Mouse (Mus musculus): ENCODE results near the gene Ippk.

Ippk gene

GRCm38 (mm10) chr13:49420754-49421605, at the start of gene Ippk:
Gene Ippk (plus strand): TSS chr13:49421249.
- peak; percentile 98 for DNase-seq (ENCODE audit: low spot score in 2 of 2)

GRCm38 (mm10) chr13:49371428-49371899, 49.6 kb upstream of the Ippk start:
- DNase-seq (ENCODE audit: low spot score in 2 of 2): peak in 1 of 2 experiments; percentile 44

- DNase-seq (ENCODE audit: low spot score in 2 of 2): no peak
Observed at GRCm38 (mm10) chr13:49372370-49373060, 48.5 kb upstream of the Ippk start.

- no peak for DNase-seq (ENCODE audit: low spot score in 2 of 2)
Observed at GRCm38 (mm10) chr13:49374304-49374703, 46.7 kb upstream of the Ippk start.

- DNase-seq (ENCODE audit: low spot score in 2 of 2): no peak
Observed at GRCm38 (mm10) chr13:49374730-49375129, 46.3 kb upstream of the Ippk start.

- no peak for DNase-seq (ENCODE audit: low spot score in 2 of 2)
Observed at GRCm38 (mm10) chr13:49377608-49378007, 43.4 kb upstream of the Ippk start.

GRCm38 (mm10) chr13:49379301-49379700, 41.7 kb upstream of the Ippk start:
- DNase-seq (ENCODE audit: low spot score in 2 of 2): no peak

GRCm38 (mm10) chr13:49381230-49381629, 39.8 kb upstream of the Ippk start:
- peak; percentile 79 to 92 for DNase-seq (ENCODE audit: low spot score in 2 of 2)

- DNase-seq (ENCODE audit: low spot score in 2 of 2): no peak
Observed at GRCm38 (mm10) chr13:49382997-49383396, 38.1 kb upstream of the Ippk start.

- DNase-seq (ENCODE audit: low spot score in 2 of 2): no peak
Observed at GRCm38 (mm10) chr13:49384751-49385463, 36.1 kb upstream of the Ippk start.

- peak; percentile 43 to 74 for DNase-seq (ENCODE audit: low spot score in 2 of 2)
Observed at GRCm38 (mm10) chr13:49391374-49391773, 29.7 kb upstream of the Ippk start.

- DNase-seq (ENCODE audit: low spot score in 2 of 2): no peak
Observed at GRCm38 (mm10) chr13:49393579-49393978, 27.5 kb upstream of the Ippk start.

GRCm38 (mm10) chr13:49394886-49395447, 26.1 kb upstream of the Ippk start:
- DNase-seq (ENCODE audit: low spot score in 2 of 2): no peak

GRCm38 (mm10) chr13:49396798-49397197, 24.3 kb upstream of the Ippk start:
- DNase-seq (ENCODE audit: low spot score in 2 of 2): no peak

GRCm38 (mm10) chr13:49398191-49398590, 22.9 kb upstream of the Ippk start:
- no peak for DNase-seq (ENCODE audit: low spot score in 2 of 2)

GRCm38 (mm10) chr13:49400139-49400538, 20.9 kb upstream of the Ippk start:
- DNase-seq (ENCODE audit: low spot score in 2 of 2): no peak

- DNase-seq (ENCODE audit: low spot score in 2 of 2): no peak
Observed at GRCm38 (mm10) chr13:49402628-49403027, 18.4 kb upstream of the Ippk start.

GRCm38 (mm10) chr13:49407795-49408194, 13.3 kb upstream of the Ippk start:
- DNase-seq (ENCODE audit: low spot score in 2 of 2): no peak

- no peak for DNase-seq (ENCODE audit: low spot score in 2 of 2)
Observed at GRCm38 (mm10) chr13:49421606-49421917, 513 bp downstream of the Ippk start.

GRCm38 (mm10) chr13:49421959-49422358, 910 bp downstream of the Ippk start:
- no peak for DNase-seq (ENCODE audit: low spot score in 2 of 2)

GRCm38 (mm10) chr13:49426736-49427135, 5.7 kb downstream of the Ippk start:
- no peak for DNase-seq (ENCODE audit: low spot score in 2 of 2)

GRCm38 (mm10) chr13:49428042-49428675, 7.1 kb downstream of the Ippk start:
- no peak for DNase-seq (ENCODE audit: low spot score in 2 of 2)

Data from spleen, postnatal 4 days (tissue).